Mouse (Mus musculus) cerebellum, postnatal 10 days (tissue): ENCODE data around the gene Ifitm5.

Experiments used
- DNase-seq, 2 experiments: peaks; one replicate each; pipeline ENCODE4 v3.0.0; 2021; ENCODE audit warnings: mixed read lengths in 2 of 2

The Ifitm5 gene

DNA sequence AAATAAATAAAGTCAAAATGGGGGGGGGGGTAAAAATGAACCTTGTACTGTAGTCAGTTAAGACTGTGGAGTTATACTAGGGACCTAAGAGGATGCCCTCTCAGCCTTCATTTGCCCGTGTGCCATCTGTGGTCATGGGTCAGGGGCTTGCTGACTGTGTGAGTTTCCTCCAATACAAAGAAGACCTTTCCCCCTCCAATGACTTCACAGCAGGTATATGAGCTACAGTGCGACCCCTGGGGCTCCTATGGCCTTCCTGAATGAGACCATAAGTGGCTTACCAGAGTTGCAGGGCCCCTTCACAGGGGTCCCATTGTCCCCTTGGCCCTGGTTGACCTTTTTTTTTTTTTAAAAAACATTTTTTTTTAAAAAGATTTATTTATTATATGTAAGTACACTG, 11.3 kb upstream of the Ifitm5 start:
- DNase-seq = no peak

DNA sequence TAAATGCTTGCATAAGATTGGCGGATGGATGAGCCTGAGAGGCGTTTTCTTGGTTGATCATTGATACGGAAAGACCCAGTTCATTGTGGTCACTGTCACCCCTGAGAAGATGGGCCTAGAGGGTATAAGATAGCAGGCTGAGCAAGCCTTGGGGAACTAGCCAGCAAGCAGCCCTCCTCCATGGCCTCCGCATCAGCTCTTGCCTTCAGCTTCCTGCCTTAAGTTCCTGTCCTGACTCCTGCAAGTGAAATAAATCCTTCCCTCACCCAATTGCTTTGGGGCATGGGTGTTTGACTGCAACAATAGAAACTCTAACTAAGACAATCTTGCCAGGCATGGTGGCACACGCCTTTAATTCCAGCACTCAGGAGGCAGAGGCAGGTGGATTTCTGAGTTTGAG, 9.9 kb upstream of the Ifitm5 start:
- DNase-seq = no peak

DNA sequence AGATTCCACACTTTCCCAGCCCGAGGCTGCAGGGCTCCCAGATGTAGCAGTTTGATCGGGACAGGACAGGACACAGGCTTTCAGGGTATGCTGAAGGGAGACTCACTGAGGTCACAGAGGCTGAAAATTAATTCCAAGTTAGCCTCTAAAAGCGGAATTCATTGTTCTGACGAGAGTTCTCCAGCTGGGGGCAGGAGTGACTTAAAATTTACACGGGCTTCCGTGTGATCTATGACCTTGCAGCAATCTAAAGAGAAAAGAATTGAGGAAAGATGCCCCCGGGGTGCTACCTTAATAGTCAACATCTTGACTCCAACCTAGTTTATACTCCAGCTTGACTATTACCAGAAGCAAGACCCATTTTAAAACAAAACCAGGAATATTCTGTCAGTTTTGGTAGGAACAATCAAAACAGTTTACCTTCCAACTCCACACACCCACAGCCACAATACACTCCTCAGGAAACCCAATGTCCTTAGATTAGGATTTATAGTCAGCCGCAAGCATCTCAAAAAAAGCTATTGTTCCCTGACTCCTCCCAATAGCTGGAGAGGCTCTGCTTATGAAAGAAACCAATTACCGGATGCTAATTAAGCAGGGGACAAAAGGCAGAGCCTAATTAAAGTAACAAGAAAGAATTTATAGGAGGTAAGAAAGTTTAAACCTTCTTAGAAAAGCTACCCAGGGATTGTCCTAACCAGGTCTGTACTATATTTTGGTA, 9.2 kb upstream of the Ifitm5 start:
- DNase-seq = peak; percentile 56 to 59

DNA sequence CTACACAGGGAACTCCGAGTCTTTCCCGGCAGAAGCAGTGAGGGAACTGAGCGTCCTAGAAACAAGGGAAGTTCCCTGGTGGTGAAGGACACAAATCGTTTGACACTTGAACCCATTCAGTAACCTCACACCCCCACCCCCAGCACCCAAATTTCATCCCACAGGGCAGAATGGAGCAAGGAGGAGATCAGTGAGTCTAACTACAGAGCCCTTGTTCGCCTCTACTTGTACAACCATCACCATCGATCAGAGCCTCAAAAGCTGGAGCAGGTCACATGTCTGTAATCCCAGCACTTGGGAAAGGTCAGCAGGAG, 6.4 kb upstream of the Ifitm5 start:
- no peak for DNase-seq

DNA sequence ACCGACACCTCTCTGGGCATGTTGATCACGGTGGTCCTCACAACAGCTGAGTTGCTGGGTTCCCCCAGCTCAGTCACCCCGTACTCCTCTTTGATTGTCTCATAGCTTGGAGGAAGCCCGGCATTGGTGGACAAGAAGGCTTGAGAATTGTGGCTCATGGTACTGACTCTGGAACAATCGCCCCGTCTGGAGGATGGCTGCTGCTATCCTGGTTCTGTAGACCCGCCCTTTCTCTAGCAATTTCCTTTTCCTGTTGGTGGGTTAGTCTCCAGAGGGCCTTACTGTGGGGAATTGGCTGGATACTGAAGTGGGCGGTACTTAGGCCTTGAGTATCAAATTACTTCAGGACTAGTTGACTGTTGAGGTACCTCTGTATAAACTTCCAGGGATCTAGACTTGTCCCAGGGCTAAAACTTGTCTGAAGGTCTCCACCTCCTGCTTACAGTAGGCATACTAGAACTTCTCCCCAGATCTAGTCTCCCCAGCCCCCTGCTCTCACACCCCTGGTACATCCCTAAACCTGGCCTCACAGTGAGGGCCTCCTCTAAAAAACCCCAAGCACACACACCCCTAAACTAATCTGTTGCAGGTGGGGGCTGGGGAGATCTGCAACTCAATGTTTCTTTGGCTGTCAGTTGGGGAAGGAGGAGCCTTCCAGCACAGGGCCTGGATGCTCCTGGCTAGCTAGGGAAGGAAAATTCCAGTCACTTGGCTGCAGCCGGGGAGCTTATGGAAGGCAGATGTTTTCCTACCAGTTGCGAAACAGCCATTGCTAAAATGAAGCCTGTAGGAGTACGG, 5.9 kb upstream of the Ifitm5 start, which contains the start of the genes Gm45717 and Ifitm2:
Gene Gm45717, minus strand, starts transcription at position 180 of the 798 bp plus-strand sequence.
Gene Ifitm2, minus strand, starts transcription at position 230 of the 798 bp plus-strand sequence.
- peak in 1 of 2 experiments; percentile 44 for DNase-seq

DNA sequence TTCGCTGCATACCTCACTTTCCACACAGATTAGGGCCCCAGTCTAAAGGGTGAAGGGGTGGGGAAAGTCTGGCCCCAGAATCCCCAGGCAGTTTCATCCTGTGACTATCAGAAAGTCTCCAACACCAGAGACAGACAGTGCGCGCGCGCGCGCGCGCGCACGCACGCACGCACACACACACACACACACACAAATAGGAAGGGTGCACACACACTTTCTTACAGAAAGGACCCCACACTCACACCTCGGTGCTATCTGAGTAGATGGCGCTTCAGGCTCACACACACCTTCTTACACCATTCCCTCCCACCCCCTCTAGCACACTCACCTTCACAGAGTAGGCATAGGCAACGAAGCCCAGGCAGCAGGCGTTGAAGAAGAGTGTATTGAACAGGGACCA, 5.3 kb upstream of the Ifitm5 start:
- no peak for DNase-seq

DNA sequence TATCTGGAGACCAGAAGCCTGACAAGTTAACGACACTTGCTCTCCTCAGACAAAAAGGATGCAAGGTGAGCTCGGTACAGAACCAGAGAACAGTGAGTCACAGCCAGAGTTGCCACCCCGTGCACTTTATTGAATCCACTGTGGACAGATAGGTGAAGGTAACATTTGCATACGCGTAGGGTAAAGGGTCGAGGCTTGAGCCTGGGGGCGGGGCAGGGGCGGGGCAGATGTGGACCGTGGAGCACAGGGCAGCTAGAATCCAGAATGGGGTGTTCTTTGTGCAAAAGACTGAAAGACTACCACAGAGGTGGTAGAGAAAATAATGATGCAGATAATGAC, 4.6 kb upstream of the Ifitm5 start:
- DNase-seq = no peak

DNA sequence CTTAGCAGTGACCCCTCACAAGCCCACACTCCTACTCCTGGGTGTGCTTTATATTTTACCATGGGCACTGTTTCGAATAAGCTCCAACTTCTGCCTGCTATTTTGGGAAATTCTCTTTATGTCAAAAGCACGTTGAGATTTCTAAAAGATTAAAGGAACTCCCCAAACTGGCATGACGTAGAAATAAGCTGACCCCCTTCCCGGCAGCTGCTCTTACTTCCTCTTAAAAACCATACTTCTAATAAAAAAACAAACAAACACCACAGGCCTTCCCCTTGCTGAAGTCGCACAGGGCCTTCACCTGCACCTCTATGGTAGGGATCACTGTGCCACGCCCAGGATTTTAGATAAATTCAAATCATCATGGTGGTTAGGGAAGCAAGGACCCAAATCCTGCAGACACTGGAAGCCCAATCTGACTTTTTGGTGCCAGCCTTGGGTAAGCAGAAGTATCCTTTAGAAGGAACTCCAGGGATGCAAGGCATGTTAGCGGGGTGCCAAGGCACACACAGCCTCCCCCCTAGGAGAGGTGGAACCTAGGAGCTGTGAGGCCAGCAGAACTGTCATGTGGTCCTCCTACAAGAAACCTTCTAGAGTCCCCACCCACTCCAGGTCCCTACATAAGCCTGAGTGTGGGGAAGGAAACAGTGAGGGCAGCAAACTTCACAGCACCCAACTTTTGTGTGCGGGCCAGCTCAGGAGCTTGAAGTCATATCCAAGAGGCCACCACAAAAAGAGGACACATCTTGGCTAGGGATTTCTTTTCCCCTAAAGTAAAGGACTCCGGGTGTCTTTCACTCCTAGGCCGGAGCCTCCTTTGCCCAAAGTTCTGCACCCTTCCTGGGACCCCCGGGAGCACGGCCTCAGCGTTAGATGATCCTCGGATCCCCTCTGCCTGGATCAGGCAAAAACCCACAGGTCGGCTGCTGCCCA, 4.0 kb upstream of the Ifitm5 start:
- no peak for DNase-seq

DNA sequence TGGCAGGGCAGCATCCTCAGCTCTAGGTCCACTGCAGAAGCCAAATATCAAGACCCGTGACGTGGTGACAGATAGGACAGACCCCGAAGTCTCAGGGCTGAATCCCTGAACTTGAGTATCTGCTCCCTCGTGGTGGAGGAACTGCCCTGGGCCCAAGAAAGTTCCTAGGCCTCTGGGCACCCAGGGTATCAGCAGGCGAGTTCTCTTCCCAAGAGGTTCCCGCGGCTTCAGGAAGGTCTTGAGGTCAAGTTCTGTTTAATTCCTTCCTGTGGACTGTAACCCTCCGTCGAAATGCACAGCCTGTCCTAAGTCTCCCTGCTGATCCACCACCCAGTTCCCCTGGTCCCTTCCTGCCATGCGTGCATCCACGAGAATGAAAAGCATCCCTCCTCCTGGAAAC, 3.0 kb upstream of the Ifitm5 start:
- DNase-seq = no peak

DNA sequence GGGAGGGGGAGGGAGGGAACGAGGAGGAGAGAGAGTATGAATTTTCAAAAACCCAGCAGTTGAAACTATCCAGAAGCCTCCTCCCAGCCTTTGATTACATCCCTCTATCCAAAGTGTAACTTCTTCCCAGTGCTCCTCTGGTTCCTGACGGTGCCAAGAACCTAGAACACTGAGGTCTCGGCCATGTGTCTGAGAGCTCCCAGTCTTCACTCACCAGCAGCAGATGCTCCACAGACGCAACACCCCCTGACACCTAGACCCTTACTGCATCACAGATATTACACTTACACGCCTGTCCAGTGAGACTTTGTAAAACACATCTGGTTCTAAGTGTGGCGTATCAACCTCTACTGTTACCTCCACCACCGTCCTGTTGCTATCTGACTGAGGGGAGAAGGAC, 2.4 kb upstream of the Ifitm5 start:
- no peak for DNase-seq

DNA sequence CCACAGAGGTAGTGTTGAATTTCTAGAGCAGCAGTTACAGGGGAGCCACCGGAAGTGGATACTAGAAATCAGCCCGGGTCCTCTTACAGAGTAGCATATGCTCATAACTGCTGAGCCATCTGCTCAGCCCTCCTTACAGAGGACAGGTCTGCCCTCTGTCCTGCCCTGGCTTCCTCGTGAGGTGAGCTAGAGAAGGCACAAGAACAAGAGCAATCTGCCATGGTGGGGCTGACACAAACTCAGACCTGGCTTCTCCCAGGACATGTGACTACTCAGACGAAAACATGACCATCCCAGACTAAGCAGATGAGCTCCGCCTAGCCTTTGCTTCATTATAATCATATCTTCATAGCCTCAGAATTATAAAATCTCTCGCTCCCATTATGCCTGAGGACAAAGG, 1.7 kb upstream of the Ifitm5 start:
- no peak for DNase-seq

DNA sequence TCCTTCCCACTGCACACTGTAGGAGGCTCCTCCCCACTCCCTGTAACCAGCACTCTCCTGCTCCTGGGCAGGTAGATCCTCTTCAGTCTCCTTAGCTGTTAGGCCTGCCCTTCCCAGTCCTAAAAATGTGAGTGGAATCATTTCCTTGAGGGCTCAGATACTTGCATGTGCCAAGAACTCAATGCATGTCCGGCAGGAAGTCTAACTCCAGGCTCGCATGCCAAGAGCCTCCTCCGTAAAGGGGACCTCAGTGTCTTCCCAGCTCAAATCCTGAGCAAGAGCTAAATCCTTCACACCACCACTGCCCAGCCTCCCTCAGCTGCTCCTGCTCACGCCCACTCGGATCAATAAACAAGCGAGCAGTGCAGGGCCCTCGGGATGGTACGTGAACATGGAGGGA, 960 bp upstream of the Ifitm5 start:
- DNase-seq = no peak

DNA sequence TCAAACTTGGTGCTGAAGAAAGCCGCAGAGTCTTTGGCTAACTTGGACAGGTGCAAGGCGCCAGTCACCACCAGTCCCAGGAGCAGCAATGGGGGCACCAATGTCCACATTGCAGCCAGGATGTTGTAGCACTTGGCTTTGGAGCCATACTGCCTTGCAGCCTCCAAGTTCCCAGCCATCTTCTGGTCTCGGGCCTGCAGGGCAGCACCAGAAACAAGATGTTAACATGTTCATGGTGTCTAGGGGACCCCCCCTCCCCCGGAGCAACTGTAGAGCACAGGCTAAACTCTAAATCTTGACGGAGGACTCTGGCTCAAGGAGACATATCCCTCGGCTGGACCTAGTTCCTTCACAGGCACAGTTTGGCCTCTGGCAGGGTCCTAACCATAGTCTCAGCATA, 836 bp downstream of the Ifitm5 start:
- DNase-seq = no peak

DNA sequence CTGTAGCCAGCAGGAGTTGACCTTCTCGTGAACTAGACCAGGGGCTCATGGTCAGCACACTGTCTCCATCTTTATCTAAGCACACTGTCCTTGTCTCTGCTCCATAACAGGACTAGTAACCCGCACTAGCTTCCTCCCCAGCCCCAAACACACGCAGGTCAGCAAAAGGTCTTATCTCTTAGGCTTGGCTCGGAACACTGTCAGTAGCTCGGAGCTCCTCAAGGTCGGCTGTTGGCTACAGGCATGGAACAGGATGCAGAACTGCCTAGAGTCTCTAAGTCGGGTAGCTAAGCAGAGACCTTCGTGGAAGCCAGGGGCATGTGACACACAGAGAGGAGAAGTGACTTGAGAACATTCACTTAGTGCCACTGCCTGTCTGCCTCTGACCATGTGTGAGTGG, 1.9 kb downstream of the Ifitm5 start:
- no peak for DNase-seq

DNA sequence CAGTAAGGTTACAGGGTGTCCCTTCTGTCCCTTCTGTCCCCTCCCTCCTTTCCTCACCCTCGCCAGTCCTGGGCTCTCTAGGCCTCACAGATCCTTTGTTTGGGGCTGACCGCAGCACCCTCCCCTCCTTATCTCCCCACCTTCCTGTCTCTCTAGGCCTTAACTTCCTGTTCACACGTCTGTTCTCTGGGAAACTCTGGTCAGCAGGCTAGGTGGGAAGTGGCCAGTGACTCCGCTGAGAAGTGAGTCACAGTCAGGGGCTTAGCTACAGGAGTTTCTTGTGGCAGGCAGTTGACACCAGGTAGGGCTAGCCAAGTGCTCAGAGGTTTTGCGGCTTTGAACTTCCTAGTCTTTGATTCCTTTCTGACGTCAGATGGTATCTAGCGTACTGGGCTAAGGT, 3.1 kb downstream of the Ifitm5 start:
- no peak for DNase-seq

DNA sequence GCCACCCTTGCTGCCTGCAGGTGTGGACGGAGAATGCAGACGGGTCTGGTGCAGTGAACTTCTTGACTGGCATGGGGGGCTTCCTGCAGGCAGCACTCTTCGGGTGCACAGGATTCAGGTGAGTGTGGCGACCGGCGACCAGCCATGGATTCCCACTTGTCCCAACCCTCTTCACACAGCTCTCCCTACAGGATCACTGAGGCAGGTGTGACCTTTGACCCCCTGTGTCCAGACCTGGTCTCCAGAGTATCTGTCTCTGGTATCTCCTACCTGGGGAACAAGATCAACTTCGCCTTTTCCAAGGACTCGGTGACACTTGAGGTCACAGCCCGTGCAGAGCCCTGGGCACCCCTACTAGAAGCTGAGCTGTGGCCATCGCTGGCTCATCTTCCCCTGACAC, 3.8 kb downstream of the Ifitm5 start:
- DNase-seq = no peak

DNA sequence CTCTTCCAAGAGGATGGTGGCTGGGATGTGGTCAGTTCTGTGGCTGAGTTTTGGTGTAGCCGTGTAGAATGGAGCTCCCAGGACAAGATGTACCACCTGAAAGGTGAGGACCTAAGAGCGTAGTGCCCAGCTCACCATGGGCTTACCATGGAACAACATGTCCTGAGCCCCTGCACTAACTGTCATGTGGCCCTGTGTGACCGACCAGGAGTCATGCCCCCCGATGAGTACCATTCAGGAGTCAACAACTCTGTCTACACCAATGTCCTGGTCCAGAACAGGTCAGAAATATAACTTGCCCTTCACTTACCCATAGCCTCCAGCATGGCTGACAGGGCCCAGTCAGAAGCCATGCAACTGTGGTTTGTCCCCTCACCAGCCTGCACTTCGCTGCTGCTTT, 4.8 kb downstream of the Ifitm5 start:
- DNase-seq = no peak

DNA sequence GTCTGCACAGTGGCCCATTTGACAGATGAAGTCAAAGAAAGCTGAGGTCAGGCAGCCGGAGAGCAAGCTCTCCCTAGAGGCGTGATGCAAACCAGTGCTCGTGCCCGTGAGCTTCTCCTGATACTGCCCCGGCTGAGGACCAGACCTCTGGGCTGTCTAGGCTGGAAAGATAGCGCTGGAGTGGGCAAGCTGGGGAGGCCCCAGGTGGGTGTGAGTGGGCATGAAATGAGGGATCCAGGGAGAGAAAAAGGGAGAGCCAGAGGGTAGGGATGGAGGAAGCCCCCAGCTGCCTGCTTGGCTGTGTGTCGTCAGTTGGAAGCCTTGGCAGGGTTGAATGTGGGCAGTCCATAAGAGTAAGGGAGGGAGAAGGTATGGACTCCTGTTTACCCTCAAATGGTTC, 5.9 kb downstream of the Ifitm5 start:
- no peak for DNase-seq

DNA sequence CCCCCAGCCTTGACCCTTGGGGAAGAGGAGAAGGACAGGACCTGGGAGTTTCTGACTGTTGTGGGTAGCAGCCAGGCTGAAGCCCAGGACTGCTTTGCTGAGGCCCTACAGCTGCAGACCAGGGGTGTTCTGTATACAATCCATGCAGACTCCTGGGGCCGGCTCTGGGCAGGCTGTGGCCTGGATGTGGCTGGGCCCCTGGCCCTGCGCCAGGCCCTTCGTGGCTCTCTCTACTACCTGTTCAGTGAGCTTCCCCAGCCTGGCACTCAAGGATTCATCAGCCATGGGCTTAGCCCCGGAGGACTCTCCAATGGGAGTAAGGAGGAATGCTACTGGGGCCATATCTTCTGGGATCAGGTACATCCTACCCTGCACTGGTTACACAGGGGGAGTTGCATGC, 6.7 kb downstream of the Ifitm5 start:
- DNase-seq = no peak

DNA sequence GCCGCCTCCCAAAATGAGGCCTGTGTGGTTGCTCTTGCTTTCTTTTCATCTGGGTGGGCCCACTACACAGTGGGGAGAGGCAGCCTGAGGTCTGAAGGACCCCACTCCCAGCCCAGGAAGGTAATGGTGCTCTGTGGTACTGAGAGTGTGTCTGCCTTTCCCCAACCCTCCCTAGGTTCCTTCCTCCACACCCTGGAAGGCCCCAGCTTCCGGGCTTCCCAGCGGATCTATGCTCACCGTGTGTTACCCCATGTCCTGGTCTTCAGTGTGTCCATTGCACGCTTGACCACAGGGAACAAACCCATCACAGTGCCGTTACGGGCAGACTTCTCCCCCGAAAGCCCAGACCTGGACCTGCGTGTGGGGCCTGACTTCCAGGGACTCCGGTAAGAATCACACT, 7.3 kb downstream of the Ifitm5 start:
- no peak for DNase-seq

DNA sequence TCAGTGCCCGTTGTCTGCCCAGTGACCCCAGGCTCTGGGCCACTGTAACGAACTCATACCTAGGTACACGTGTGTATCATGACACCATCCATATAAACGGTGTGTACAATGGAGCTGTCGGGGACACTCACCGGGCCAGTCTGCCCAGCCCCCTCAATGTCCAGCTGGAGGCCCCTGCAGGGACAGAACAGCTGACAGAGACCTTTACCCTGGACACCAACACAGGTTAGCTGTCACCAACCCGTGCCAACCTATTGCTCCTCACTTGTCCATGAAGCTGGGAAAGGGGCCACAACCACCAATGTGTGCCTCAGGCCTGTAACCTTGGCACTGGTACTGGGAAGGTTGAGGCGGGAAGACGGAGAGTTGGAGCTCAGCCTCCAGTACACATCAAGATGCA, 7.8 kb downstream of the Ifitm5 start:
- no peak for DNase-seq

DNA sequence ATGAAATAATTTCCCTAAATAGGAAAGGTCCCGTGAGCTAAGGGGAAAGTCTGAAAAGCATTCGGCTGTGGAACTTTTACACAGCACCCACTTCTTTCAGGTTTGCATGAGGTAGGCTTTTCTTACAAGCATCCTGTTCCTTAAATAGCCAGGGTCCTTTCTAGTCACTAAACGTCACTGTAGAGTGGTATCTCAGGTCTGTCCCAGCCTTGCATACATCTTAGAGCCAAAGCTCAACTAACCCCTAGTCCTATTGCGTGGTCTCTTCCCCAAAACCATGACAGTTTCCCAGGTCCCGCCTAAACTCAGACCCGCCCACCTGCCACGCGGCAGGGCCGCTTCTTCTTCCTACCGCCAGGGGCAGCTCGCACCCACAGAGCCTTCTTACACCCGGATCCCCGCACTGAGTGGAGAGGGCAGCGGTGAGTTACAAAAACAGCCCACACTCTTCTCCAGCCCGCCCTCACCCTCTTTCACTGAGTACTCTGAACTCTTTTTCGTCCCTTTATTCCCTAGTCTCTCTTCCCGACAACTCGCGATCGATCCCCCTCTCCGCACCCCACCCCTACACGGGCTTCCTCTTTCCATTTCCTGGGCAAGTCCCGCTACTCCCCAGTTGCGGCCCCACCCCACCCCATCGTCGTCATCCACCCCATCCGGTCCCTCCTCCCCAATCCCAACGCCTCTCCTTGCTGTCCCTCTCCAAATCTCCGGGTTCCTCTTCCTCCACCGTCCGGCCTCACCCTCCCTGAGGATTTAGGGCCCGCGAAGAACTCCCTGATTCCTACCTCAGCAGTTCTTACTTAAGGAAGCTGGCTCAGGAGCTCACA, 8.7 kb downstream of the Ifitm5 start, which contains the start of gene Pgghg:
Gene Pgghg, plus strand, starts transcription at position 170 of the 830 bp plus-strand sequence.
- peak; percentile 83 to 85 for DNase-seq
